Mouse (Mus musculus) adrenal gland, adult 8-10 months (tissue): ENCODE data around the gene C1qtnf1. TPM values are rescaled to one million over a fixed set of nuclear protein-coding genes. Genes with fewer than 3 reads are reported as not detected.

Experiments
- DNase-seq: peaks from one replicate; pipeline ENCODE4 v3.0.0; 2022
- total RNA-seq, 4 experiments: library from RNA; stranded (reverse); gene quantifications; 2 replicates each; pipeline ENCODE4 v1.2.4; 2022

The C1qtnf1 gene
- total RNA-seq, 4 experiments from 2014 or later = 20.4 to 26.2 (median 24.3) TPM

DNA sequence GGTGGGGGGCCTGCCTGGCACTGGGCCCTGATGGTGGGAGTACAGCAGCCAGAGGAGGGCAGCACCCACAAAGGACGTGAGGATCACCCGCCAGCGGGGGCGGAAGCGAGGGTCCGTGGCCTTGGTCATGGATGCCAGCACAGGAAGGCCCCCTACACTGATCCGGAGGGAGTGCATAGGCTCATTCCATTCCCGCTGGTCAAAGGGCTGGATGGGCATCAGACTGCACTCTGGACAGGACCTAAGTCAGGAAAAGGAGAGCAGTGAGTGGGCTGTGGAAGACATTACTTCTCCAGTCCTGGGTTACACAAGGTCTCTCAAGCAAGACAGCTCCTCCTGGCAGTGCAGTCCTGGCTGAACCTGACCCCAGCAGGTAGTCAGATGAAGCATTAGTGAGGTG lies 16.7 kb upstream of the C1qtnf1 start:
- DNase-seq = no peak

- DNase-seq = no peak
Measured at GRCm38 (mm10) chr11:118412601-118413000, 15.4 kb upstream of the C1qtnf1 start.

DNA sequence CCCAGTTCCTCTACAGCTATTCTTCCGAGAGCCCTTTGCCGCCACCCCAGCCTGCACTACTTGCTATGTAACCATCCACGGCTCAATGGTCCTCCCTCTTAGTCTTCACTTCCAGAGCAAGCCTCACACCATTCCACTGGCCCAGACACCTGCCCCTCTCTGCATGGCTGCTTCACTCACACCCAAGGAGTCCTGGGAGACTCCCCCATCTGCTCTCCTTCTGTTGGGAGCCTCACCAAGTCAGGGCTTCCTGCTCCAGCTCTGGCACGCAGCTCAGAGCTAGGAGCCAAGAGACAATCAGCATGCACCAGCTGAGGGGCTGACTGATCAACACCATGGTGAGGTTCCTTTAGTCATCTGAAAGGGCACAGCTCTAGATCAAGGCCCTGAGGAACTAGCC lies 14.9 kb upstream of the C1qtnf1 start:
- DNase-seq = no peak

DNA sequence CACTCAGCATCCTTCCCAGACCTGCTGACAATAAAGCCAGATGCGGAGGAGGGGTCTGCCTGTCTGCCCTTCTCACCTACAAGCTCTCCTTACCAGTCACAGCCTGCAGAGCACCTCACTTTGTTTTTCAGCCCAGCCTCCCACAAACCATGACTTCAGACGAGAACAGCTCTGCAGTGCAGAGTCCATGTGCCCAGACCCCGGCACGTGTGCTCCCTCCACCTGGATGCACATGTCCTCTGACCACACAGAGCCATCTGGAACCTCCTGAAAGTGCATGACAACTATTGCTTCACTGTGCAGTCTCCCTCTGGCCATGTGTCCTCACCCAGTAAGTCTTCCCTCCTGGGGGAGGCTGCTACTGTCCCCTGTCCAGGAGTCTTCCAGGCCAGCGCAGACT lies 13.7 kb upstream of the C1qtnf1 start:
- no peak for DNase-seq

DNA sequence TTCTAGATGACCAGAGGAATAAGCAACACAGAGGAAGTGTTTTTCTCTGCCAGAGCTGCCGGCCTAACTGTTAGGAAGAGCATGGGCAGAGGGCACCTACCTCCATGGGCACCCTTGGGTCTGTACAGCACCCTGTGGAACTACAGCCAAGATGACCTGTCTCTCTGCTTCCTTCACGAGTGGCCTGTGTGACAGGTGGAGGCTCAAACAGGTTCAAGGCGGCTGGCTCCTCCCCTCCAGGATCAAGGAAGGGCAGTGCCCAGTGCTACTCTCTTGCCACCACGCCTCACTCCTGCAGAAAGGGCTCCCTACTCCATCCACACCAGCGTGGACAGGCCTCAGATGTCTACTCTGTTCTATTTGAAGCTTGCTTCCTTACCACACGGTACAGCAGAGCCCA lies 12.4 kb upstream of the C1qtnf1 start:
- DNase-seq = no peak

GRCm38 (mm10) chr11:118416046-118416445 lies 12.0 kb upstream of the C1qtnf1 start:
- no peak for DNase-seq

GRCm38 (mm10) chr11:118417496-118417895 lies 10.5 kb upstream of the C1qtnf1 start:
- no peak for DNase-seq

DNA sequence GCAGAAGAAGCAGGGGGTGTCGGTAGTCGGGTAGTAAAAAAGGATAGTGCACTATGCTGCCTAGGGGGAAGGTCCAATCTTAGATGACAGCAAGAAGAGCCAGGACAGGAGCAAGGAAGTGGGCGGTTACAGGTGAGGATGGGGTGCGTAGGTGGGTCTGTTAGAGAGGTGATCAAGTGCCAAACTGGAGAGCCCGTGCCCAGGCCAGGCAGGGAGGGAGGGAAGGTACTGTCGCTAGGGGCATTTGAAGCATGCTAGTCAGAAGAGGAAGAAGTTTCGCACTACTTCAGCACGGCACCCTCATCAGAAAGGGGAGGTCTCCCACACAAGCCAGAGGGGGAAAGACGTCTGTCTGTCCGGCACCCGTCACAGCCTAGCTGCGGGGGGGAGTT lies 9.6 kb upstream of the C1qtnf1 start:
- no peak for DNase-seq

DNA sequence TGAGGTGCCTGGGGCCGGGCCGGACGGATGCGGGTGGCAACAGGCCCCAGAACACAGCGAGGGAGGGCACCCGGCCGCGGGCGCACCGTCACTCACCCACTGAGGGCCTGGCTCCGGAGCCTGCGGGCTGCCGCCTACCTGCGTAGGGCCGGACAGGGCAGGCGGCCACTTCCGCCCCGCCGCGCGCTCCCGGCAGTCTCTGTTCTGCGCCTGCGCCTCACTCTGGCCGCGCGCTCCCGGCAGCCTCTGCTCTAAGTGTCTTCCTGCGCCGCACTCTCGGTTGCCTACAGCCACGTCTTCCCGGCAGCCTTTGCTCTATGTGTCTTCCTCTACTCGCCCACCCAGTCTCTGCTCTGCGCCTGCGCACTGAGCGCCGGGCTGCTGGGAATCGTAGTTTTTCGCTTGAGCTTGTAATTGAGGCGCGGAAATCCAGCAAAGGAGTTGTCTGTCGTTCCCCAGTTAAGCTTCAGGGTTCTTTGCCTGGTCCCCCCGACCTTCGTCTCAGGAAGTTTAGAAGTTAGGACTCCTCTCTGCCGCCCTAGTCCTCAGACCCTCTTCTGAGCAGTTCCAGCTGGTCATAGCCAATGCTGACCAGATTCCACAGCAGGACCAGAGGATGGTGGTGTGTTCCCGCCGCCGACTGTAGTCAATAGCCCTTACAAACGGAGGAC lies 9.0 kb upstream of the C1qtnf1 start, which contains the start of gene Cant1:
Gene Cant1, minus strand, starts transcription at position 253 of the 671 bp plus-strand sequence.
- peak; percentile 98 for DNase-seq

GRCm38 (mm10) chr11:118420261-118420660 lies 7.7 kb upstream of the C1qtnf1 start:
- no peak for DNase-seq

DNA sequence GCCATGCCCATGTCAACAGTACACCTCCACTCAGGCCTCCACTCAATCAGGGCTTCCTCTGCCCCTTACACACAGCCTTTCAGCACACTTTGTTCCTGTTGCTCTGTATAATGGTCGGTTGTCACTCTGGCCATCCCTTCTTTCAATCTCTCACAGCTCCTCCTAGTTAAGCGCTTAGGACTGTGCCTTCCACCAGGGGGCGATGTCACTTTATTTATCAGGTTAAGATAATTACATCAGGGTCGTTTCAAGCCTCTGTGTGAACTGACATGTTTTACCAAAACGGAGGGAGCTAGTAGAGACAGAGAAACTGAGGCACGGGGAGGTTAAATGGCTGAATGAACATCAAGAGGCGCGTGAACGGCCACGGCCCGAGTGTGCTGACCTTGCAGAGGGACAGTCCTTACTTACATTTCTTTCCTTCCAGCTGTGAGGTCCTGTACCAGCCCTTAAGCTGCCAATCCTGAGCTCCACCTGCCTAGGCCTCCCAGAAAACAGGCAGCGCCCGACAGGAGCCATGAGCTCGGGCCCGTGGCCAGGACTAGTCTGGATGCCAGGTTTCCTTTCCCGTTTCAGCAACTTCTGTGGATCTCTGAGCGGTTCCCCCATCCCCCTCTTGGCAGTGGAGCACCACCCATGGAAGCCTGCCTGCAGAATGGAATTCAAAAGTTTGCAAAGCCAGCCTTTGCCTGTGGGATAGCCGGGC lies 4.6 kb upstream of the C1qtnf1 start:
- peak; percentile 61 for DNase-seq

DNA sequence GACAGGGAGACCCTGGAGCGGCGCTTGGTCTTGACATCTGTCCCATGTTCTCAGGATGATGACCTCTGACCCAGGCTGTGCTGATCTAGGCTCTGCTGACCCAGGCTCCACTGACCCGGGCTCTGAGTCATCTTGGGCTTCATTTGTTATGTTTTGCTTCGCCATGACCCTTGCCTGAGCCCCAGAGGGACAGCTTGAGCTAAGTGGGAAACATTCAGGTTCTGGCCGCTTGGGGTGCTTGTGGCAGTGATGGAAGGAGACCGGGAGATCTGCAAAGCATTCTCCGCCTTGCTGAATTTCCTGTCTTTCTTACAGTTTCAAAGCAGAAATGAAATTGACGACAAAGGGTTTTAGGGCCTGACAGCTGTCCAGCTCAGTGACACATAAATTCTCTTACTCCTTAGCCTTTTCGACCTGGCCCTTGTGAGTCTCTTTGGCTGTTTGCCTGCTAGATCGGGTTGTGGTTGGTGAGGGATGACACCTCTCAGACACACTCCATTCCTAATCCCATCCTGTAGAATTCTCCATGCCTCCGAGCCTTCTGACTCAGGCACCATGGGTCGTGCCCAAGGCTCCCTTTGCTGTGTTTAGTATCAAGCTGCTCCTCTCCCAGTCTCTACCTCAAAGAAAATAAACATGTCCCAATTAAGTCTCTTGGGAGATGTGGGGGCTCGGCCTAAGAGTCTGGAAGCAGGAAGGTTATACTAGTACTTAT lies 3.2 kb upstream of the C1qtnf1 start:
- DNase-seq = no peak

GRCm38 (mm10) chr11:118426765-118427164 lies 1.2 kb upstream of the C1qtnf1 start:
- no peak for DNase-seq

- no peak for DNase-seq
Measured at GRCm38 (mm10) chr11:118427266-118427779, 680 bp upstream of the C1qtnf1 start.

GRCm38 (mm10) chr11:118428460-118428868 lies 461 bp downstream of the C1qtnf1 start:
- DNase-seq = no peak

GRCm38 (mm10) chr11:118428944-118429709 lies 1.1 kb downstream of the C1qtnf1 start:
- no peak for DNase-seq

GRCm38 (mm10) chr11:118430291-118430885 lies 2.4 kb downstream of the C1qtnf1 start:
- no peak for DNase-seq

DNA sequence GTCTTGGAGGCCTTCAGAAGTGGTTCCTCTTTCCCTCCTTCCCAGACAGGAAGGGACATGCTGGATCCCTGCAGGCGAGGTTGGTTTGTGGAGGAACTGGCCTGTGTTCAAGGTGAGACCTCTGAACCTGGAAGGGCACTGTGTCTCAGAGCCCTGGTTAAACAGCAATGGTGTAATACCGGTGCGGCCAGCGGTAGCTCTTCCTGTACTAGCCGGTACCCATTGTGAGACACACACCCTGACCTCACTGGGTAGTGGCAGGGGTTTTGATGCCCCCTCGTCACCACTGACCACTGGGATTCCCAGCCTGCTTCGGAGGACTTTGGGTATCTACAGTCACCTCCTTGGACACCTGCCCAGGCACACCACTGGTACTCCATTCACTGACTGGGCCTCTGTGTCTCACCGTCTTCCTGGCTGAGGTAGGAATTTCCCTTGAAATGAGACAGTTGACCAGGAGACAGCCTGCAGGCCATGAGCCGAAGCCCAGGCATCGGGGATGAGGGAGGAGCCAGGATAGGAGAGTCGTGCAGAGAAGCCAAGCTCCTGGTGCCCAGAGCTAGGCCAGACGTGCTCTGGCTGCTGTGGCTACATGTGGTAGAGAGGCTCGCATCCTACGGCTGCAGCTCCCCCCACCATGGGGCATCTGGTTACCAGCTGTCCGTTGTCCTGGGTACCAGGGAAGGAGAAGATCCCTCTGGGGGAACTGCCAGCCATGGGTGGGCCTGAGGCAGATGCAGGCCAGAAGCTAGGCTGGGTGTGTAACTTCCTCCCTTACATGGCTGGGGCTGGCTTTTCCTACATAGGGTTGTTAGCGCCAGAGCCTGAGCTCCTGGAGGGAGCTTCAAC lies 3.3 kb downstream of the C1qtnf1 start:
- no peak for DNase-seq

GRCm38 (mm10) chr11:118433398-118433868 lies 5.4 kb downstream of the C1qtnf1 start:
- no peak for DNase-seq

- no peak for DNase-seq
Measured at GRCm38 (mm10) chr11:118434093-118434492, 6.1 kb downstream of the C1qtnf1 start.

- DNase-seq = no peak
Measured at GRCm38 (mm10) chr11:118436471-118436935, 8.5 kb downstream of the C1qtnf1 start.
